Mouse (Mus musculus) liver, postnatal 0 days (tissue): Measurements from ENCODE around the gene Pde7b. TPM values are rescaled to one million over a fixed set of nuclear protein-coding genes. Genes with fewer than 3 reads are reported as not detected.

Source experiments
- ATAC-seq: fragments of 200-750 bp; cut with Nextera tagmentation; 2 replicates; pipeline ENCODE4 v1.8.0; 2017; ENCODE audit warnings: mild to moderate bottlenecking, moderate library complexity
- DNase-seq: peaks from one replicate; pipeline ENCODE4 v3.0.0-alpha.2; 2016
- H3K27ac ChIP-seq: fragments of 300-500 bp; sonication (generic); 2 replicates; pipeline ENCODE4 v1.5.1; 2014; ENCODE audit warnings: antibody characterized with exemption, moderate library complexity, mild to moderate bottlenecking, low read depth
- H3K27me3 ChIP-seq: fragments of 300-500 bp; sonication (generic); 2 replicates; pipeline ENCODE4 v1.6.1; 2014; ENCODE audit warnings: low read length, control low read depth, mixed read lengths; ENCODE audit not compliant: insufficient read depth
- H3K36me3 ChIP-seq: fragments of 300-500 bp; sonication (generic); replicated peaks from 2 replicates; pipeline ENCODE4 v1.6.1; 2014; ENCODE audit warnings: mild to moderate bottlenecking, control low read depth, low read length, moderate library complexity, mixed read lengths; ENCODE audit not compliant: insufficient read depth
- H3K4me1 ChIP-seq: fragments of 300-500 bp; sonication (generic); 2 replicates; pipeline ENCODE4 v1.6.1; 2014; ENCODE audit warnings: antibody characterized with exemption, mild to moderate bottlenecking, control low read depth; ENCODE audit not compliant: insufficient read depth
- H3K4me2 ChIP-seq: fragments of 300-500 bp; sonication (generic); 2 replicates; pipeline ENCODE4 v1.6.1; 2014; ENCODE audit warnings: low read depth, mild to moderate bottlenecking, low read length, moderate library complexity, mixed read lengths
- H3K4me3 ChIP-seq: fragments of 300-500 bp; sonication (generic); 2 replicates; pipeline ENCODE4 v1.5.1; 2014; ENCODE audit warnings: low read depth, low read length
- H3K9ac ChIP-seq: fragments of 300-500 bp; sonication (generic); replicated peaks from 2 replicates; pipeline ENCODE4 v1.6.1; 2014; ENCODE audit warnings: mild to moderate bottlenecking, moderate library complexity
- H3K9me3 ChIP-seq: fragments of 300-500 bp; sonication (generic); 2 replicates; pipeline ENCODE4 v1.6.1; 2016; ENCODE audit warnings: mild to moderate bottlenecking, control low read depth, low read length, mixed read lengths
- CTCF ChIP-seq: sonication (generic); IDR thresholded peaks from 2 replicates; pipeline ENCODE4 v1.5.1; 2016; ENCODE audit warnings: antibody characterized with exemption, low read depth
- EP300 ChIP-seq: IDR thresholded peaks from 2 replicates; pipeline ENCODE4 v1.6.1; 2016; ENCODE audit warnings: antibody characterized with exemption, low read depth, mild to moderate bottlenecking
- WGBS: fragments of 180-500 bp; shearing (Covaris S2); extraction: QIAGEN DNeasy Blood & Tissue Kit; methylation state at CpG from one replicate; pipeline ENCODE4 v1.1.7; 2014; ENCODE audit not compliant: insufficient replicate concordance; 5-methylcytosine and 5-hydroxymethylcytosine counted together
- polyA plus RNA-seq: library from polyadenylated mRNA; unstranded; fragments of >200 nt; fragmentation: Nextera tagmentation; extraction: Ambion mirVana; gene quantifications from 2 replicates; pipeline ENCODE4 v1.2.1, GENCODE M21; 2015

Gene Pde7b
- polyA plus RNA-seq, 1 experiment from 2014 or later: 0.66 TPM

DNA sequence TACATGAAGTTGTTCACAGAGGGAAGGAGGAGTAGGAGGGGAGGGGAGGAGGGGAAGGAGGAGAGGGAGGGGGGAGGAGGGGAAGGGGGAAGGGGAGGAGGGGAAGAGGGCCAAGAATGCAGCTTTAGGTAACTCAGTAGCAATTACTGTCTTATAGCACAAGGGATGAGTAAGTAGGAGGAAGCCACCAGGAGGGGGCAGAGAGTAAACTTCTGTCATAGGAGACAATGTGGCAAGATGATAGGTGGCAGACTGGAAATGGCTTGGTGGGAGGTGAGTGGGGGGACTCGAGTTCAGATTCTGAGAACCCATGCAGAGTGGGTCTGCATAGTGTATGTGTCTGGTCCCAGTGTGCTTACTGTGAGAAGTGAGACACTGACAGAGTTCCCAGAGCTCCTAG is 234.1 kb downstream of the Pde7b start:
- H3K36me3 ChIP-seq: no peaks in the 10 kb centered on the region
- no peaks in the 10 kb centered on the region for H3K4me1 ChIP-seq
- H3K4me3 ChIP-seq: no peak overlapping the region
- TF ChIP-seq EP300 (no peak), CTCF (peak; percentile 39)
- H3K27ac ChIP-seq: no peak overlapping the region
- WGBS: 19% methylated on average over 1 of the region's 1 CpGs
- no peaks in the 10 kb centered on the region for H3K27me3 ChIP-seq
- ATAC-seq (no peak), DNase-seq (no peak)
- no peak overlapping the region for H3K9ac ChIP-seq
- no peak overlapping the region for H3K4me2 ChIP-seq
- H3K9me3 ChIP-seq: no peaks in the 10 kb centered on the region

- no peaks in the 10 kb centered on the region for H3K4me1 ChIP-seq
- H3K27me3 ChIP-seq: no peaks in the 10 kb centered on the region
- no peaks in the 10 kb centered on the region for H3K9me3 ChIP-seq
- ATAC-seq (no peak), DNase-seq (no peak)
- no peaks in the 10 kb centered on the region for H3K36me3 ChIP-seq
- H3K27ac ChIP-seq: no peak overlapping the region
- 59% methylated on average over 8 of the region's 8 CpGs for WGBS
- H3K4me2 ChIP-seq: no peak overlapping the region
- no peak for TF ChIP-seq EP300
- no peak for TF ChIP-seq CTCF
- no peak overlapping the region for H3K4me3 ChIP-seq
- no peak overlapping the region for H3K9ac ChIP-seq
Measured at GRCm38 (mm10) chr10:20490281-20490680, 234.6 kb downstream of the Pde7b start.

DNA sequence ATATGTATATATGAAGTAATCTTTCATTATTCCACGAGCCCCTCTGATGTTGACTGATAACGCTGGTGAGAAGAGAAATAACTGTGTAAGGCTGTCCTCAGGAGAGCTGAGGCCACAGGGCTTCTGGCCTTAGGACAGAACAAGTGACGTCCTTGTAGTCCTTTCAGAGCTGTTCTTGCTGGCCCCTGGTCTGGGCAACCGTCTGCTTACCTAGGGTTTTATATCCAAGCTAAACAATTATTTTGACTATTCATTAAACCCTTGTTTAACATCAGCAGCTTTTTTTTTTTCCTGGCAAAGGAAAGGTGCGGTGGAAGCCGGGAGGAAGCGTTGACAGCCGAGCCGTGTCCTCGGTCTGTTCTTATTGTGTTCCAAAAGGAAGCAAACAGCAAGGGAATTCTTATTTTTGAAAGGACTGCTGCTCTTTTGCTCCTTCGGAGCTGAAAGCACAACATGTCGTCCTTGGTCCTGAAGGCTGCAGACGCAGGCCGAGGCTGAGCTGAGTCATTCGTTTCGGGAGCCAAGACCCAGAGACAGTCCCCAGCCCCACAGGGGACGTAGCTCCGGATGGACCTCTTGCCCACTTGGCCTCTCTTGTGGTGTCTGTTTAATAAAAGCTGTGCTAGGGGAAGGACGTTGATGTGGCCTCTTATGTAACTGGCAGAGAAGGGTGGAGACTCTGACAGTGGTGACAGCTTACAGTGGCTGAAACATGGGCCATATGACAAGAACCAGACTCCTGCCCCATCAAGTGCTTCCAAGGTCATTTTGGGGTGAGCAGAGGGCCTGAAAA is 238.2 kb downstream of the Pde7b start:
- Histone ChIP-seq H3K36me3 (no peaks in the 10 kb centered on the region), H3K4me2 (no peak overlapping the region), H3K4me1 (no peaks in the 10 kb centered on the region), H3K9ac (no peak overlapping the region), H3K27me3 (no peaks in the 10 kb centered on the region), H3K4me3 (no peak overlapping the region), H3K9me3 (no peaks in the 10 kb centered on the region), H3K27ac (no peak overlapping the region)
- TF ChIP-seq EP300: 0 out of 2 replicates have a peak, but pooled peaks have one; percentile 11
- TF ChIP-seq CTCF: no peak
- 58% methylated on average over 19 of the region's 19 CpGs for WGBS
- DNase-seq: peak; percentile 23
- ATAC-seq: peak; percentile 47; the same call in 1 of the 2 replicates

DNA sequence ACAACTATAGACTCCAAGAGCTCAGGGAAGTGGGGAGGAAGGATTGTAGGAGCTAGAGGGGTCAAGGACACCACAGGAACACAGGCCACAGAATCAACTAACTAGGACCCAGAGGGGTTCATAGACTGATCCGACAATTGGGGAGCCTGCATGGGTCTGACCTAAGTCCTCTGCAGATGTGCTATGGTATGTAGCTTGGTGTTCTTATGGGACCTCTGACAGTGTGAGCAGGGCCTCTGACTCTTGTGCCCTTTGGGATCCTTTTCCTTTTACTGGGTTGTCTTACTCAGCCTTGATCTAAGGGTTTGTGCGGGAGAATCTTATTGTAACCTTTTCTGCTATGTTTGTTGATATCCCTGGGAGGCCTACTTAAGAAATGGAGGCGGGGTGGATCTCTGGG is 239.1 kb downstream of the Pde7b start:
- no peak for DNase-seq
- Histone ChIP-seq H3K9ac (no peak overlapping the region), H3K4me1 (no peaks in the 10 kb centered on the region), H3K27ac (no peak overlapping the region), H3K4me2 (no peak overlapping the region), H3K4me3 (no peak overlapping the region), H3K27me3 (no peaks in the 10 kb centered on the region), H3K36me3 (no peaks in the 10 kb centered on the region), H3K9me3 (no peaks in the 10 kb centered on the region)
- ATAC-seq: no peak
- WGBS: 66% methylated on average over 3 of the region's 3 CpGs
- no peak for TF ChIP-seq CTCF
- no peak for TF ChIP-seq EP300

GRCm38 (mm10) chr10:20479481-20479880 is 245.4 kb downstream of the Pde7b start:
- no peaks in the 10 kb centered on the region for H3K9me3 ChIP-seq
- no peak overlapping the region for H3K4me3 ChIP-seq
- 60% methylated on average over 8 of the region's 8 CpGs for WGBS
- no peak for TF ChIP-seq EP300
- TF ChIP-seq CTCF: no peak
- H3K27ac ChIP-seq: no peak overlapping the region
- H3K4me2 ChIP-seq: no peak overlapping the region
- no peak for DNase-seq
- no peak overlapping the region for H3K9ac ChIP-seq
- H3K4me1 ChIP-seq: no peaks in the 10 kb centered on the region
- no peaks in the 10 kb centered on the region for H3K27me3 ChIP-seq
- no peaks in the 10 kb centered on the region for H3K36me3 ChIP-seq
- no peak for ATAC-seq

GRCm38 (mm10) chr10:20478456-20478855 is 246.4 kb downstream of the Pde7b start:
- TF ChIP-seq EP300 (no peak), CTCF (no peak)
- Histone ChIP-seq H3K4me3 (no peak overlapping the region), H3K4me1 (peaks cover 6% of the 10 kb centered on the region), H3K36me3 (no peaks in the 10 kb centered on the region), H3K27me3 (no peaks in the 10 kb centered on the region), H3K27ac (no peak overlapping the region), H3K9me3 (no peaks in the 10 kb centered on the region), H3K9ac (no peak overlapping the region), H3K4me2 (no peak overlapping the region)
- 61% methylated on average over 8 of the region's 8 CpGs for WGBS
- no peak for DNase-seq
- ATAC-seq: no peak
